Mouse (Mus musculus) lung, adult 2 months (tissue): ENCODE measurements around the gene Mcidas.

Source experiments
- CTCF ChIP-seq: fragments of 200-500 bp; IDR thresholded peaks from 2 replicates; pipeline ENCODE4 v1.5.1; 2011; ENCODE audit warnings: mild to moderate bottlenecking, low read length, control low read depth; ENCODE audit not compliant: insufficient read depth
- POLR2A ChIP-seq: fragments of 200-500 bp; IDR thresholded peaks from 2 replicates; pipeline ENCODE4 v1.6.1; 2011; ENCODE audit warnings: low read depth, mild to moderate bottlenecking, control low read depth, low read length, borderline replicate concordance; ENCODE audit errors: extremely low read depth

DNA sequence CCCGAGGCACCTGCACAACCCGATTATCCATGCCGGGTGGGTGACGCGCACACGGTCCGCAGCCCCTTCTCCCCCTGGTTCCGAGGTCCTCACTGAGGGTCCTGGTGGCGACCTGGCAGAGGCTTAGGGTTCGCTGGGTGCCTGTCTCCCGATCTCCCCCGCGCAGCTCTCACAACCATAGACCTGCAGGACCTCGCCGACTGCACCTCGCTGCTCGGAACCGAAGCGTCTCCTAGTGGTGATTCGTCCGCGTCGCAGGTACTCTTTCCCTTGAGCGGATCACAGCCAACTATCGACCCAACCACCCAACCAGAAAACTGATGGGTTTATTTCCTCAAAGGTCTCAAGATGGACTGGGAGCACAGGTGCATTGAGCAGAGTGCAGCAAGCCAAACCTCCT lies 546 bp downstream of the Mcidas start:
- TF ChIP-seq CTCF (peak; percentile 72), POLR2A (no peak)
